In genomic region chr7:49811346-49811745, GRCm38 (mm10) we compare ENCODE assay signal across 11 mouse cellular contexts. TPM values are rescaled to one million over a fixed set of nuclear protein-coding genes. Genes with fewer than 3 reads are reported as not detected.
DNase-seq lines count a peak whose midpoint lies in the region; ATAC-seq and TF ChIP-seq lines count a peak whose summit lies in the region.
"Had no signal": no experiment of that assay in that cellular context is flagged by ENCODE, and none has a peak within 500 bp of the region (broad histone marks: within the 10 kb centered on the region; RNA-seq: fewer than 3 reads in every experiment).

No protein-coding gene starts in this region.

- no peak overlapping the region for H3K27ac ChIP-seq in hindbrain, embryonic 13.5 days
- H3K27ac ChIP-seq in hindbrain, embryonic 10.5 days: no peak overlapping the region
- H3K27ac ChIP-seq in thymus, adult 2 months (ENCODE audit: control insufficient read depth, insufficient read depth, low read length): no peak overlapping the region
- no peak overlapping the region for H3K27ac ChIP-seq in embryonic facial prominence, embryonic 14.5 days (replicated peaks; ENCODE audit: low read depth, low read length)
- no peak overlapping the region for H3K27ac ChIP-seq in liver, embryonic 11.5 days (ENCODE audit: low read depth, low read length)
- H3K27ac ChIP-seq: neural tube, embryonic 12.5 days had no signal

- 62% methylated on average over 4 of the region's 4 CpGs for WGBS in hindbrain, embryonic 13.5 days
- WGBS in hindbrain, embryonic 10.5 days: 68% methylated on average over 4 of the region's 4 CpGs
- 74% methylated on average over 4 of the region's 4 CpGs for WGBS in thymus, adult 2 months
- WGBS in embryonic facial prominence, embryonic 14.5 days: 44% methylated on average over 4 of the region's 4 CpGs
- WGBS in liver, embryonic 11.5 days: 71% methylated on average over 4 of the region's 4 CpGs

- no peak overlapping the region for H3K4me2 ChIP-seq in hindbrain, embryonic 13.5 days
- no peak overlapping the region for H3K4me2 ChIP-seq in embryonic facial prominence, embryonic 14.5 days (ENCODE audit: low read depth, low read length)
- no peak overlapping the region for H3K4me2 ChIP-seq in liver, embryonic 11.5 days
- H3K4me2 ChIP-seq: neural tube, embryonic 12.5 days had no signal

- H3K9me3 ChIP-seq in hindbrain, embryonic 13.5 days: no peaks in the 10 kb centered on the region
- no peaks in the 10 kb centered on the region for H3K9me3 ChIP-seq in hindbrain, embryonic 10.5 days
- H3K9me3 ChIP-seq in embryonic facial prominence, embryonic 14.5 days (ENCODE audit: control insufficient read depth, low read length): no peaks in the 10 kb centered on the region
- no peaks in the 10 kb centered on the region for H3K9me3 ChIP-seq in liver, embryonic 11.5 days (ENCODE audit: control insufficient read depth, low read length)
- H3K9me3 ChIP-seq: neural tube, embryonic 12.5 days had no signal

- 0 out of 2 replicates have a peak, but pooled peaks have one; percentile 16 for ATAC-seq in hindbrain, embryonic 13.5 days (ENCODE audit: low FRiP score)
- no peak for ATAC-seq in embryonic facial prominence, embryonic 14.5 days (ENCODE audit: low read depth)
- no peak for ATAC-seq in liver, embryonic 11.5 days (replicated peaks; ENCODE audit: low FRiP score)

- peaks cover 19% of the 10 kb centered on the region for H3K36me3 ChIP-seq in hindbrain, embryonic 13.5 days
- peaks cover 46% of the 10 kb centered on the region for H3K36me3 ChIP-seq in hindbrain, embryonic 10.5 days
- peaks cover 6% of the 10 kb centered on the region; the same call in 1 of the 2 replicates for H3K36me3 ChIP-seq in thymus, adult 2 months (ENCODE audit: control insufficient read depth, insufficient read depth, low read length)
- peaks cover 32% of the 10 kb centered on the region for H3K36me3 ChIP-seq in embryonic facial prominence, embryonic 14.5 days (ENCODE audit: control insufficient read depth, insufficient read depth, low read length)
- H3K36me3 ChIP-seq in liver, embryonic 11.5 days (ENCODE audit: control insufficient read depth, insufficient read depth, low read length): peaks cover 8% of the 10 kb centered on the region
- H3K36me3 ChIP-seq: neural tube, embryonic 12.5 days had no signal

- no peak for TF ChIP-seq POLR2A in thymus, adult 2 months (IDR thresholded peaks at IDR 0.05; ENCODE audit: control insufficient read depth, extremely low read depth, insufficient read depth, low read length, poor library complexity)

- no peak overlapping the region for H3K4me3 ChIP-seq in hindbrain, embryonic 13.5 days
- no peak overlapping the region for H3K4me3 ChIP-seq in hindbrain, embryonic 10.5 days
- no peak overlapping the region for H3K4me3 ChIP-seq in thymus, adult 2 months (ENCODE audit: control insufficient read depth, insufficient read depth, low read length)
- no peak overlapping the region for H3K4me3 ChIP-seq in embryonic facial prominence, embryonic 14.5 days (ENCODE audit: low read depth, low read length)
- H3K4me3 ChIP-seq in liver, embryonic 11.5 days (ENCODE audit: low read depth, low read length): no peak overlapping the region
- H3K4me3 ChIP-seq: neural tube, embryonic 12.5 days had no signal

- no peaks in the 10 kb centered on the region for H3K27me3 ChIP-seq in hindbrain, embryonic 13.5 days
- no peaks in the 10 kb centered on the region for H3K27me3 ChIP-seq in hindbrain, embryonic 10.5 days (ENCODE audit: insufficient read depth, poor library complexity, severe bottlenecking)
- H3K27me3 ChIP-seq in thymus, adult 2 months (ENCODE audit: control insufficient read depth, insufficient read depth, low read length): no peaks in the 10 kb centered on the region
- no peaks in the 10 kb centered on the region for H3K27me3 ChIP-seq in embryonic facial prominence, embryonic 14.5 days (replicated peaks; ENCODE audit: control insufficient read depth, insufficient read depth, low read length)
- no peaks in the 10 kb centered on the region for H3K27me3 ChIP-seq in liver, embryonic 11.5 days (replicated peaks; ENCODE audit: control insufficient read depth, insufficient read depth, low read length)
- H3K27me3 ChIP-seq: neural tube, embryonic 12.5 days had no signal

- no peak overlapping the region for H3K9ac ChIP-seq in hindbrain, embryonic 13.5 days
- H3K9ac ChIP-seq in embryonic facial prominence, embryonic 14.5 days (ENCODE audit: low read depth, low read length): no peak overlapping the region
- no peak overlapping the region for H3K9ac ChIP-seq in liver, embryonic 11.5 days (ENCODE audit: low read depth, low read length)
- H3K9ac ChIP-seq: neural tube, embryonic 12.5 days had no signal

- no peak for DNase-seq in hindbrain, embryonic 10.5 days (ENCODE audit: low spot score)
- DNase-seq in thymus, postnatal 0 days (ENCODE audit: low spot score): peak; percentile 2
- DNase-seq in thymus, adult 2 months: no peak
- DNase-seq in embryonic facial prominence, embryonic 14.5 days (ENCODE audit: low spot score): peak; percentile 16
- DNase-seq in B cell, adult 2 months: no peak
- no peak for DNase-seq in cerebellum, postnatal 36 days
- DNase-seq in liver, embryonic 11.5 days (ENCODE audit: low spot score): no peak
- DNase-seq: adrenal gland, postnatal 25 days; left cerebral cortex, postnatal 4 days had no signal

- H3K4me1 ChIP-seq in hindbrain, embryonic 13.5 days (replicated peaks): peaks cover 14% of the 10 kb centered on the region
- no peaks in the 10 kb centered on the region for H3K4me1 ChIP-seq in hindbrain, embryonic 10.5 days (replicated peaks)
- no peaks in the 10 kb centered on the region for H3K4me1 ChIP-seq in thymus, adult 2 months (replicated peaks; ENCODE audit: control insufficient read depth, insufficient read depth, low read length)
- H3K4me1 ChIP-seq in embryonic facial prominence, embryonic 14.5 days (ENCODE audit: control insufficient read depth, insufficient read depth, low read length): no peaks in the 10 kb centered on the region
- no peaks in the 10 kb centered on the region for H3K4me1 ChIP-seq in liver, embryonic 11.5 days (replicated peaks; ENCODE audit: control insufficient read depth, insufficient read depth, low read length)
- H3K4me1 ChIP-seq: neural tube, embryonic 12.5 days had no signal

- TF ChIP-seq CTCF in thymus, adult 2 months (IDR thresholded peaks at IDR 0.05; ENCODE audit: borderline replicate concordance, control insufficient read depth, extremely low read depth, insufficient read depth, low read length, poor library complexity): no peak

RNA-seq across cellular contexts. Expression of gene Prmt3, which starts 33.2 kb away (rescaled TPM):
- polyA plus RNA-seq in hindbrain, embryonic 13.5 days (2015; fragmentation: Nextera tagmentation; extraction: Ambion mirVana): 50.8 and 52.5 TPM in 2 replicates
- polyA plus RNA-seq in hindbrain, embryonic 10.5 days (2016; fragmentation: Nextera tagmentation; extraction: Ambion mirVana): 49.7 and 65.0 TPM in 2 replicates
- polyA plus RNA-seq in thymus, postnatal 0 days (2015; fragmentation: Nextera tagmentation; extraction: Ambion mirVana): 51.0 and 51.7 TPM in 2 replicates
- 35.0 and 62.8 TPM in 2 replicates for polyA plus RNA-seq in thymus, adult 2 months (2012; rRNA removed)
- polyA plus RNA-seq in embryonic facial prominence, embryonic 14.5 days (2014; fragmentation: Nextera tagmentation; extraction: Ambion mirVana): 53.0 and 57.8 TPM in 2 replicates
- polyA plus RNA-seq in liver, embryonic 11.5 days (2014; fragmentation: Nextera tagmentation; extraction: Ambion mirVana): 65.0 and 71.6 TPM in 2 replicates

RNA-seq across cellular contexts. Expression of gene Htatip2, which starts 52.4 kb away (rescaled TPM):
- polyA plus RNA-seq in hindbrain, embryonic 13.5 days (2015; fragmentation: Nextera tagmentation; extraction: Ambion mirVana): 3.1 and 3.5 TPM in 2 replicates
- 3.6 and 4.3 TPM in 2 replicates for polyA plus RNA-seq in hindbrain, embryonic 10.5 days (2016; fragmentation: Nextera tagmentation; extraction: Ambion mirVana)
- 35.2 and 37.9 TPM in 2 replicates for polyA plus RNA-seq in thymus, postnatal 0 days (2015; fragmentation: Nextera tagmentation; extraction: Ambion mirVana)
- polyA plus RNA-seq in thymus, adult 2 months (2012; rRNA removed): 10.6 and 11.9 TPM in 2 replicates
- 10.5 TPM in 2 replicates for polyA plus RNA-seq in embryonic facial prominence, embryonic 14.5 days (2014; fragmentation: Nextera tagmentation; extraction: Ambion mirVana)
- 26.1 and 30.1 TPM in 2 replicates for polyA plus RNA-seq in liver, embryonic 11.5 days (2014; fragmentation: Nextera tagmentation; extraction: Ambion mirVana)

Comparison
In these comparisons a context has a peak if more than half of its experiments do, and no peak if none do; other contexts are left out.
1. DNase-seq: peak in thymus, postnatal 0 days (single experiment) and embryonic facial prominence, embryonic 14.5 days (single experiment); none in hindbrain, embryonic 10.5 days (single experiment), thymus, adult 2 months (single experiment), B cell, adult 2 months (0 of 2), cerebellum, postnatal 36 days (0 of 2) and liver, embryonic 11.5 days (single experiment).